Mouse (Mus musculus) CH12.LX (cell line): ENCODE measurements at regions not wholly inside any gene's neighbourhood (a gene's known extent, or its start where the extent isn't known, plus 50 kb on each side); places are given as distances from the start of the nearest gene placed in this dataset.

Experiments used
- DNase-seq: peaks from one replicate; pipeline ENCODE4 v3.0.0-alpha.2; 2013; ENCODE audit errors: extremely low read depth
- H3K27ac ChIP-seq: 2 replicates; pipeline ENCODE4 v1.5.1; 2012; ENCODE audit warnings: low read depth, mild to moderate bottlenecking, control low read depth, moderate library complexity; ENCODE audit not compliant: insufficient read depth
- H3K27me3 ChIP-seq: replicated peaks from 2 replicates; pipeline ENCODE3; 2012; ENCODE audit warnings: inconsistent platforms
- H3K36me3 ChIP-seq, 2 experiments: replicated peaks in 1 of 2; 2 replicates each; pipeline versions ENCODE3 to v1.6.1; 2012; ENCODE audit warnings: inconsistent platforms in 1 of 2, low read length in 1 of 2, mild to moderate bottlenecking in 1 of 2, mixed read lengths in 1 of 2, moderate library complexity in 1 of 2; ENCODE audit not compliant: control insufficient read depth in 1 of 2, insufficient read depth in 1 of 2
- H3K4me1 ChIP-seq, 2 experiments: 2 replicates each; pipeline ENCODE4 v1.6.1; 2012; ENCODE audit warnings: inconsistent platforms in 1 of 2, moderate library complexity in 1 of 2; ENCODE audit not compliant: insufficient read depth in 2 of 2, control insufficient read depth in 1 of 2
- H3K4me2 ChIP-seq: 2 replicates; pipeline ENCODE4 v1.6.1; 2012; ENCODE audit warnings: low read depth, mild to moderate bottlenecking, control low read depth; ENCODE audit not compliant: poor library complexity, insufficient read depth, severe bottlenecking
- H3K4me3 ChIP-seq, 3 experiments: fragments of 150-350 bp in 1 of 3; sonication (generic) in 1 of 3; replicated peaks in 1 of 3; 2 replicates each; pipeline versions ENCODE3 to v1.5.1; 2011 to 2012; ENCODE audit warnings: low read depth in 2 of 3, low read length in 2 of 3, mild to moderate bottlenecking in 2 of 3, moderate library complexity in 2 of 3, control low read depth in 1 of 3, improper control_type of control experiment in 1 of 3, inconsistent platforms in 1 of 3, mixed read lengths in 1 of 3; ENCODE audit not compliant: poor library complexity in 1 of 3
- H3K79me2 ChIP-seq: replicated peaks from 2 replicates; pipeline ENCODE4 v1.6.1; 2012; ENCODE audit warnings: mild to moderate bottlenecking, moderate library complexity; ENCODE audit not compliant: control insufficient read depth, poor library complexity, insufficient read depth, severe bottlenecking; ENCODE audit errors: extremely low read depth
- H3K9ac ChIP-seq: 2 replicates; pipeline ENCODE4 v1.6.1; 2012; ENCODE audit warnings: low read depth, mild to moderate bottlenecking, control low read depth, moderate library complexity; ENCODE audit not compliant: insufficient read depth
- H3K9me3 ChIP-seq: replicated peaks from 2 replicates; pipeline ENCODE3; 2012; ENCODE audit warnings: low read length, inconsistent platforms, mixed read lengths
- BHLHE40 ChIP-seq: IDR thresholded peaks from 2 replicates; pipeline ENCODE4 v1.6.1; 2011; ENCODE audit warnings: mild to moderate bottlenecking, low read depth, low read length, improper control_type of control experiment
- CHD1 ChIP-seq: IDR thresholded peaks from 2 replicates; pipeline ENCODE4 v1.6.1; 2012; ENCODE audit warnings: low read depth, low read length, improper control_type of control experiment, inconsistent platforms
- CHD2 ChIP-seq: IDR thresholded peaks from 2 replicates; pipeline ENCODE4 v1.6.1; 2011; ENCODE audit warnings: low read length, improper control_type of control experiment
- CTCF ChIP-seq, 2 experiments: IDR thresholded peaks in 1 of 2; conservative IDR thresholded peaks in 1 of 2; 2 replicates each; pipeline ENCODE4 v1.5.1; 2011 to 2012; ENCODE audit warnings: low read depth in 2 of 2, low read length in 2 of 2, improper control_type of control experiment in 1 of 2, inconsistent platforms in 1 of 2, mild to moderate bottlenecking in 1 of 2, moderate library complexity in 1 of 2
- E2F4 ChIP-seq: IDR thresholded peaks from 2 replicates; pipeline ENCODE4 v1.6.1; 2011; ENCODE audit warnings: low read depth, low read length, improper control_type of control experiment; ENCODE audit not compliant: insufficient replicate concordance
- EP300 ChIP-seq: IDR thresholded peaks from 2 replicates; pipeline ENCODE4 v1.6.1; 2011; ENCODE audit warnings: low read length, improper control_type of control experiment
- ETS1 ChIP-seq: conservative IDR thresholded peaks from 2 replicates; pipeline ENCODE4 v1.6.1; 2012; ENCODE audit warnings: low read depth, mild to moderate bottlenecking, inconsistent platforms, low read length, improper control_type of control experiment, moderate library complexity
- JUND ChIP-seq: conservative IDR thresholded peaks from 2 replicates; pipeline ENCODE4 v1.6.1; 2011; ENCODE audit warnings: low read depth, low read length, improper control_type of control experiment
- MAX ChIP-seq: IDR thresholded peaks from 2 replicates; pipeline ENCODE4 v1.6.1; 2011; ENCODE audit warnings: low read length, improper control_type of control experiment
- MAZ ChIP-seq: IDR thresholded peaks from 2 replicates; pipeline ENCODE4 v1.6.1; 2012; ENCODE audit warnings: low read depth, mild to moderate bottlenecking, inconsistent platforms, low read length, improper control_type of control experiment, moderate library complexity
- MEF2A ChIP-seq: IDR thresholded peaks from 2 replicates; pipeline ENCODE4 v1.6.1; 2014; ENCODE audit warnings: low read depth, mild to moderate bottlenecking, inconsistent platforms, low read length, improper control_type of control experiment, borderline replicate concordance
- MXI1 ChIP-seq: IDR thresholded peaks from 2 replicates; pipeline ENCODE4 v1.6.1; 2011; ENCODE audit warnings: mild to moderate bottlenecking, low read depth, low read length, improper control_type of control experiment
- MYC ChIP-seq: IDR thresholded peaks from 2 replicates; pipeline ENCODE4 v1.6.1; 2011; ENCODE audit warnings: low read depth, mild to moderate bottlenecking, improper control_type of control experiment, low read length
- NELFE ChIP-seq: IDR thresholded peaks from 2 replicates; pipeline ENCODE4 v1.6.1; 2011; ENCODE audit warnings: low read depth, low read length, improper control_type of control experiment
- PAX5 ChIP-seq: IDR thresholded peaks from 2 replicates; pipeline ENCODE4 v1.6.1; 2012; ENCODE audit warnings: low read length, inconsistent platforms, mixed read lengths
- POLR2A ChIP-seq: IDR thresholded peaks from 2 replicates; pipeline ENCODE4 v1.6.1; 2011; ENCODE audit warnings: low read depth, mild to moderate bottlenecking, improper control_type of control experiment, low read length
- RCOR1 ChIP-seq: conservative IDR thresholded peaks from 2 replicates; pipeline ENCODE4 v1.6.1; 2012; ENCODE audit warnings: low read depth, mild to moderate bottlenecking, inconsistent platforms, low read length, improper control_type of control experiment
- TCF12 ChIP-seq: IDR thresholded peaks from 2 replicates; pipeline ENCODE4 v1.6.1; 2014; ENCODE audit warnings: low read depth, mild to moderate bottlenecking, inconsistent platforms, low read length, improper control_type of control experiment
- USF1 ChIP-seq: IDR thresholded peaks from 2 replicates; pipeline ENCODE4 v1.6.1; 2014; ENCODE audit warnings: low read depth, mild to moderate bottlenecking, inconsistent platforms, low read length, improper control_type of control experiment
- USF2 ChIP-seq: conservative IDR thresholded peaks from 2 replicates; pipeline ENCODE4 v1.6.1; 2011; ENCODE audit warnings: low read depth, low read length, improper control_type of control experiment
- ZKSCAN1 ChIP-seq: IDR thresholded peaks from 2 replicates; pipeline ENCODE4 v1.6.1; 2012; ENCODE audit warnings: low read depth, inconsistent platforms, low read length, improper control_type of control experiment, borderline replicate concordance
- ZNF384 ChIP-seq: IDR thresholded peaks from 2 replicates; pipeline ENCODE4 v1.6.1; 2012; ENCODE audit warnings: low read depth, low read length, improper control_type of control experiment, inconsistent platforms
- dilution Hi-C: fragments of 300-500 bp; cut with MboI; formaldehyde crosslinking; loops from 2 replicates; pipeline ENCODE4 v1.14.3; 2020; ENCODE audit warnings: low sequenced_read_pairs; ENCODE audit not compliant: extremely low pct_unique_long_range_greater_than_20kb, extremely low pct_ligation_motif_present
- in situ Hi-C: fragments of 300-500 bp; cut with MboI; formaldehyde crosslinking; loops from 3 replicates; pipeline ENCODE4 v1.14.3; 2019; ENCODE audit warnings: low sequenced_read_pairs, low pct_ligation_motif_present, low pct_unique_long_range_greater_than_20kb, mixed read lengths

DNA sequence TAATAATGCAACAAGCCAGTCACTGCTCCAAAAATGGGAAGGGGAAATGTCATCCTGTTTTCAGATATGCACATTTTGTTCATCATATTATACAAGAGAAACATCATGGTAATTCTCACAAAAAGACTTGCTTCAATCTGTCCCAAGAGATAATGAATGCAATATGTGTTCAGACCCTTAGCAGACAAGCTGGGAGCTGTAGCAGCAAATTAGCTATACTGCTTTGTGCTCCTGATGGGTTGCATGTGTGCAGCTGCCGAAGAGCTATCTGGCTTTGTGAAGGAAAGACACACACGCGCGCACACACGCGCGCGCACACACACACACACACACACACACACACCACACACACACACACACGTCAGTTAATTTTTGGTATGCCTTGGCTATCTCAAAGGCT, 441.9 kb downstream of the Tm4sf1 start:
- dilution Hi-C loops, result no loop called here
- no peak for DNase-seq
- Histone ChIP-seq H3K4me3 (no peak overlapping the region), H3K79me2 (no peaks in the 10 kb centered on the region), H3K9me3 (peaks cover 27% of the 10 kb centered on the region), H3K27ac (no peak overlapping the region), H3K9ac (no peak overlapping the region), H3K36me3 (no peaks in the 10 kb centered on the region), H3K4me2 (no peak overlapping the region), H3K27me3 (no peaks in the 10 kb centered on the region), H3K4me1 (no peaks in the 10 kb centered on the region)
- in situ Hi-C loops, result no loop called here
- TF ChIP-seq PAX5 (no peak), ZNF384 (no peak), CHD1 (no peak)

GRCm38 (mm10) chr3:56845462-56845770, 456.4 kb downstream of the Tm4sf1 start:
- DNase-seq, result no peak
- H3K9ac ChIP-seq, result no peak overlapping the region
- in situ Hi-C loops, result no loop called here
- H3K4me3 ChIP-seq, result no peak overlapping the region
- H3K79me2 ChIP-seq, result no peaks in the 10 kb centered on the region
- peaks cover 32% of the 10 kb centered on the region for H3K9me3 ChIP-seq
- no peak for TF ChIP-seq BHLHE40
- no peak for TF ChIP-seq TCF12
- no peak for TF ChIP-seq MEF2A
- no peak for TF ChIP-seq ZNF384
- no peak for TF ChIP-seq ETS1
- no peak for TF ChIP-seq ZKSCAN1
- TF ChIP-seq MYC, result no peak
- TF ChIP-seq EP300, result no peak
- TF ChIP-seq POLR2A, result no peak
- TF ChIP-seq CHD2, result no peak
- TF ChIP-seq MAZ, result no peak
- TF ChIP-seq CTCF (conservative IDR thresholded peaks at IDR 0.05 in 1 of 2, IDR thresholded peaks at IDR 0.05 in 1 of 2; ENCODE audit: low read depth in 2 of 2, low read length in 2 of 2), result no peak
- no peak for TF ChIP-seq MAX
- dilution Hi-C loops, result no loop called here
- no peaks in the 10 kb centered on the region for H3K36me3 ChIP-seq
- H3K4me2 ChIP-seq, result no peak overlapping the region
- no peaks in the 10 kb centered on the region for H3K27me3 ChIP-seq
- H3K27ac ChIP-seq, result no peak overlapping the region
- H3K4me1 ChIP-seq, result no peaks in the 10 kb centered on the region

GRCm38 (mm10) chr3:56844681-56845461, 456.9 kb downstream of the Tm4sf1 start:
- dilution Hi-C loops, result no loop called here

More at GRCm38 (mm10) chr3:56844681-56845461, 456.9 kb downstream of the Tm4sf1 start:
- Histone ChIP-seq H3K36me3 (no peaks in the 10 kb centered on the region), H3K79me2 (no peaks in the 10 kb centered on the region), H3K9me3 (peaks cover 35% of the 10 kb centered on the region), H3K4me2 (no peak overlapping the region), H3K4me1 (no peaks in the 10 kb centered on the region), H3K27ac (no peak overlapping the region), H3K4me3 (no peak overlapping the region), H3K9ac (no peak overlapping the region), H3K27me3 (no peaks in the 10 kb centered on the region)
- DNase-seq, result no peak
- in situ Hi-C loops, result no loop called here
- TF ChIP-seq ETS1, result no peak
- no peak for TF ChIP-seq TCF12
- no peak for TF ChIP-seq NELFE
- no peak for TF ChIP-seq MAX
- TF ChIP-seq PAX5, result no peak
- TF ChIP-seq CHD1, result no peak
- TF ChIP-seq E2F4, result no peak
- no peak for TF ChIP-seq MYC
- no peak for TF ChIP-seq MEF2A
- TF ChIP-seq MAZ, result no peak
- TF ChIP-seq RCOR1, result no peak
- no peak for TF ChIP-seq MXI1
- TF ChIP-seq ZNF384, result no peak
- no peak for TF ChIP-seq JUND
- no peak for TF ChIP-seq USF1
- TF ChIP-seq USF2, result no peak
- TF ChIP-seq EP300, result no peak
- no peak for TF ChIP-seq BHLHE40
